Mouse (Mus musculus) megakaryocyte, embryonic 14.5 days (primary cell): ENCODE measurements around the gene Myl12a. TPM values are rescaled to one million over a fixed set of nuclear protein-coding genes. Genes with fewer than 3 reads are reported as not detected.

Experiments
- H3K27me3 ChIP-seq: replicated peaks from 2 replicates; pipeline ENCODE3; 2012; ENCODE audit warnings: inconsistent platforms
- H3K36me3 ChIP-seq: replicated peaks from 2 replicates; pipeline ENCODE3; 2012; ENCODE audit warnings: low read length, inconsistent platforms, mixed read lengths
- H3K4me1 ChIP-seq: 2 replicates; pipeline ENCODE4 v1.6.1; 2012; ENCODE audit warnings: inconsistent platforms
- H3K4me3 ChIP-seq: replicated peaks from 2 replicates; pipeline ENCODE3; 2012; ENCODE audit warnings: moderate library complexity, mild to moderate bottlenecking, inconsistent platforms
- H3K9me3 ChIP-seq: 2 replicates; pipeline ENCODE4 v1.6.1; 2012; ENCODE audit warnings: inconsistent platforms
- FLI1 ChIP-seq: IDR thresholded peaks from 2 replicates; pipeline ENCODE4 v1.6.1; 2012; ENCODE audit warnings: low read length, inconsistent platforms, mixed read lengths
- GATA1 ChIP-seq: IDR thresholded peaks from 3 replicates; pipeline ENCODE4 v1.6.1; 2012; ENCODE audit warnings: mixed read lengths, low read length, inconsistent platforms, borderline replicate concordance
- polyA plus RNA-seq: library from polyadenylated mRNA; stranded (reverse); fragments of >175 nt; gene quantifications from 2 replicates; pipeline ENCODE4 v1.2.3, GENCODE M21; 2012; ENCODE audit warnings: low replicate concordance; ENCODE audit not compliant: insufficient read depth

Myl12a gene
- polyA plus RNA-seq, 1 experiment = 26.2 TPM

DNA sequence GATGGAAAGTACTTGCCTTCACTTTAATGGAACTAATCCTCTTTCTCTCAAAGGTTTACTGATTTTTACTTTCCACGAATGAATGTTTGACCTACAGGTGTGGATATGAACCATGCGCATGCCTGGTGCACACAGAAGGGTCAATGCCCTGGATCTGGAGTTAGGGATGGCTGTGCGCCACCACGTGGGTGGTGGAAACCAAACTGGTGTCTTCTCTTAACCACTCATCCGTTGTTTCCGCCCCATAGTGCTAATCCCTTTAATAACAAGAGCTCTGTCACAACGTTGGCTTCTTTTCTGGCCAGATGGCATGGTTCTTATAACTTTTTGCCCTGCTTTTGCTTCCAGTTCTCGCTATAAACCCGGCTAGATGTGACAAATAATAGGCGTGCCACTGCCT lies 51.4 kb downstream of the Myl12a start:
- no peaks in the 10 kb centered on the region for H3K4me1 ChIP-seq
- H3K9me3 ChIP-seq = no peaks in the 10 kb centered on the region
- H3K36me3 ChIP-seq = no peaks in the 10 kb centered on the region
- peaks cover 8% of the 10 kb centered on the region for H3K27me3 ChIP-seq
- TF ChIP-seq FLI1 = no peak
- TF ChIP-seq GATA1 = no peak
- no peak overlapping the region for H3K4me3 ChIP-seq

- TF ChIP-seq FLI1 = no peak
- no peak for TF ChIP-seq GATA1
- no peaks in the 10 kb centered on the region for H3K36me3 ChIP-seq
- no peaks in the 10 kb centered on the region for H3K4me1 ChIP-seq
- H3K4me3 ChIP-seq = no peak overlapping the region
- peaks cover 10% of the 10 kb centered on the region for H3K27me3 ChIP-seq
- no peaks in the 10 kb centered on the region for H3K9me3 ChIP-seq
Observed at GRCm38 (mm10) chr17:70949171-70949570, 53.5 kb downstream of the Myl12a start.

DNA sequence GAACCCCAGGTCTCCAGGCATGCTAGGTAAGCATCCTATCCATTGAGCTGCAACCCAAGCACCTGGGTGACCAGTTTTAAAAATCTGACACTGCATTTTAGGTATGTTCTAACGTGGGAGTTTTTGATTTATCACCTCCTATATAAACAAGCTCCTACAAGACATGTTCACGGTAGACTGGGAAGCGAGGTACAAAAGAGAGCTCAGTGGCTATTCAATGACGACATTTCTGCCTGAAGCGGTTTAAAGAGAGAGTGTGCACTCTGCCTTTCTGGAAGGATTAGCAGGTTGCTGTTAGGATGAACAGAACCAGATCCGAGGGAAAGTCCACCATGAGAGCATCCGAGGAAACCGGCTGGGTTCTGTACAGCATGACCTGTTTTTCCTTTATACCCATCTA lies 54.0 kb downstream of the Myl12a start:
- Histone ChIP-seq H3K9me3 (no peaks in the 10 kb centered on the region), H3K36me3 (no peaks in the 10 kb centered on the region), H3K4me3 (no peak overlapping the region), H3K4me1 (no peaks in the 10 kb centered on the region), H3K27me3 (peaks cover 10% of the 10 kb centered on the region)
- TF ChIP-seq FLI1 = no peak
- no peak for TF ChIP-seq GATA1

GRCm38 (mm10) chr17:70943779-70944178 lies 58.9 kb downstream of the Myl12a start:
- TF ChIP-seq FLI1 (no peak), GATA1 (no peak)
- H3K27me3 ChIP-seq = peaks cover 8% of the 10 kb centered on the region
- no peaks in the 10 kb centered on the region for H3K9me3 ChIP-seq
- no peak overlapping the region for H3K4me3 ChIP-seq
- no peaks in the 10 kb centered on the region for H3K4me1 ChIP-seq
- H3K36me3 ChIP-seq = no peaks in the 10 kb centered on the region

Other genes with a start within 250 kb of the Myl12a start
- gene Tgif1, start 149.3 kb downstream of the Myl12a start, polyA plus RNA-seq = 1.7 and 4.9 TPM in 2 replicates
- 8.2 and 12.3 TPM in 2 replicates for gene Myom1, start 245 bp downstream of the Myl12a start, polyA plus RNA-seq
- 7.6 TPM in 2 replicates for gene Lpin2, start 179.7 kb upstream of the Myl12a start, polyA plus RNA-seq